Mouse (Mus musculus) G1E (cell line): ENCODE results near the gene Fyco1.

Experiments used
- CTCF ChIP-seq: IDR thresholded peaks from 2 replicates; pipeline ENCODE4 v1.5.1; 2012; ENCODE audit warnings: low read depth, low read length, inconsistent platforms, mixed read lengths
- GATA1 ChIP-seq: IDR thresholded peaks from 2 replicates; pipeline ENCODE4 v1.6.1; 2012; ENCODE audit warnings: borderline replicate concordance, low read length, inconsistent platforms, mixed read lengths
- GATA2 ChIP-seq: IDR thresholded peaks from 2 replicates; pipeline ENCODE4 v1.6.1; 2012; ENCODE audit warnings: low read depth, low read length, inconsistent platforms, borderline replicate concordance
- POLR2AphosphoS5 ChIP-seq: IDR thresholded peaks from 2 replicates; pipeline ENCODE4 v1.6.1; 2012; ENCODE audit warnings: low read depth, low read length, inconsistent platforms; ENCODE audit not compliant: insufficient replicate concordance
- TAL1 ChIP-seq: conservative IDR thresholded peaks from 2 replicates; pipeline ENCODE4 v1.6.1; 2012; ENCODE audit warnings: low read depth, low read length, inconsistent platforms, mixed read lengths

DNA sequence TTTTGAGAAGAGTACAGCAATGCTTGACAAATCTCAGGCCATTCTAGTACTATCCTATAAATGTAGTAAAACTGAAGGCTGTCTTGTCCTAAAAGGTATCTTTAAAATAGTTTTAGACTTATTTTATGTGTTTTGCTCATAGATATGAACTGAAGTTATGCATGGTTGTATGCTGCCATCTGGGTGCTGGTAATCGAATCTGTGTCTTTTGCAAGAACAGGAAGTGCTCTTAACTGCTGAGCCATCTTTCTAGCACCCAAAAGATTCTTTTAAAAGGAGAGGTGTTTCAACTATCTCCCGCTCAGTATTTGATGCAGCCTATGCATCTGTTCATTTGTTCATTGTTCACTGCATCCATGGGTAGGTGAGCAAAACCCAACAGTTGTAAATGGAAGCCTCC, 46.5 kb downstream of the Fyco1 start:
- TF ChIP-seq CTCF (no peak), TAL1 (no peak), GATA1 (no peak), GATA2 (no peak), POLR2AphosphoS5 (no peak)
